Mouse (Mus musculus) stomach, postnatal 0 days (tissue): ENCODE measurements around the gene Ahsg. TPM values are rescaled to one million over a fixed set of nuclear protein-coding genes. Genes with fewer than 3 reads are reported as not detected.

ENCODE experiments used
- ATAC-seq: fragments of 200-750 bp; cut with Nextera tagmentation; 2 replicates; pipeline ENCODE4 v1.8.0; 2017; ENCODE audit not compliant: low FRiP score, low TSS enrichment
- DNase-seq: peaks from one replicate; pipeline ENCODE4 v3.0.0-alpha.2; 2016; ENCODE audit warnings: low spot score
- H3K27ac ChIP-seq: fragments of 300-500 bp; sonication (generic); replicated peaks from 2 replicates; pipeline ENCODE4 v1.5.1; 2014; ENCODE audit warnings: mild to moderate bottlenecking, control low read depth
- H3K27me3 ChIP-seq: fragments of 300-500 bp; sonication (generic); 2 replicates; pipeline ENCODE4 v1.6.1; 2014; ENCODE audit warnings: low read length; ENCODE audit not compliant: control insufficient read depth, insufficient read depth
- H3K36me3 ChIP-seq: fragments of 300-500 bp; sonication (generic); 2 replicates; pipeline ENCODE4 v1.6.1; 2014; ENCODE audit warnings: low read length, mixed read lengths; ENCODE audit not compliant: control insufficient read depth, insufficient read depth
- H3K4me1 ChIP-seq: fragments of 300-500 bp; sonication (generic); replicated peaks from 2 replicates; pipeline ENCODE4 v1.6.1; 2014; ENCODE audit warnings: antibody characterized with exemption; ENCODE audit not compliant: control insufficient read depth, insufficient read depth
- H3K4me2 ChIP-seq: fragments of 300-500 bp; sonication (generic); replicated peaks from 2 replicates; pipeline ENCODE4 v1.6.1; 2014; ENCODE audit warnings: low read depth, mild to moderate bottlenecking, control low read depth, moderate library complexity
- H3K4me3 ChIP-seq: fragments of 300-500 bp; sonication (generic); 2 replicates; pipeline ENCODE4 v1.5.1; 2014; ENCODE audit warnings: low read depth, low read length, control low read depth
- H3K9ac ChIP-seq: fragments of 300-500 bp; sonication (generic); 2 replicates; pipeline ENCODE4 v1.6.1; 2014; ENCODE audit warnings: mild to moderate bottlenecking, low read length, control low read depth, mixed read lengths
- H3K9me3 ChIP-seq: fragments of 300-500 bp; sonication (generic); 2 replicates; pipeline ENCODE4 v1.6.1; 2016; ENCODE audit warnings: low read length; ENCODE audit not compliant: control insufficient read depth
- CTCF ChIP-seq: IDR thresholded peaks from 2 replicates; pipeline ENCODE4 v1.5.1; 2016; ENCODE audit warnings: antibody characterized with exemption, low read depth, mild to moderate bottlenecking, moderate library complexity
- EP300 ChIP-seq: optimal IDR thresholded peaks from 2 replicates; pipeline ENCODE3; 2016; ENCODE audit warnings: antibody characterized with exemption
- WGBS: fragments of 180-500 bp; shearing (Covaris S2); extraction: QIAGEN DNeasy Blood & Tissue Kit; methylation state at CpG from one replicate; pipeline ENCODE4 v1.1.7; 2014; 5-methylcytosine and 5-hydroxymethylcytosine counted together
- polyA plus RNA-seq: library from polyadenylated mRNA; unstranded; fragments of >200 nt; fragmentation: Nextera tagmentation; extraction: Ambion mirVana; gene quantifications from 2 replicates; pipeline ENCODE4 v1.2.1, GENCODE M21; 2015

Gene Ahsg
- polyA plus RNA-seq, result 29.1 and 50.8 TPM in 2 replicates

DNA sequence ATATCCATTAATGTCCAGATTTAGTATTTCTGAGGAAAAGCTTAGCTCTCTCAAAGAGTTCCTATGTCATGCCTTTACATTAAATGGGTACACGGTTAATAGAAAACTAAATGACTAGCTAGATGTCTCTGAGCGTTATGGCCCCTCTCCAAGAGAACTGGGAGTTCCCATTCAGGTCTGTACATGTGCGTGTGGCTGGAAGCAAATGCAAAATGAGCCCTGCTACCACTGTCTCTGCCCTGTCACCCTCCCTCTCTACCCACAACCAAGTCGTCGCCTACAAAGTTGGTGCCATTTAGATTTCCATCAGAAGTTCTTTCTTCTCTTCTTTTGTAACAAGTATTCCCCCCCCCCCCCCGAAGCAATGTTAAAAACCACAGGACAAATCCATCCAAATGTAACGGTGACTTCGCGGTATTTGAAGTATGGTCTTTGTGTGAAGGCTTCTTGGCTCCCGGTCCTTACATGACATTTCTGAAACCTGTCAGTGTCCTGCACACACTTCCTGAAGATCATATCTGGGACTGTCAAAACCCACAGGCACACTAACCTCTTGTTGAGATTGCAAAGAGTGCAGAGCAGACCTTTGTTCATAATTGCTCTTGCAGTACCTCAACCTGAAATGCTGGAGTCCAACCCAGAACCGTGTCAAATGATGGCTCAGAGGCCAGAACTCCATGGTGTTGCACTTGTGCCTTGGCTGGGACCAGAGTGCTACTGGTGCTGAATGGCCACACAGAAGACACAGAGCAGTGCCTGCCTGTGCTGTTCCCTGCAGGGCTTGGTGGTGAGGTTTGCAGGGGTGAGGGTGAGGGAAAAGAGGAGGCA lies at the start of gene Ahsg:
Ahsg (plus strand) TSS at position 595 of the 828 bp plus-strand sequence.
- H3K9me3 ChIP-seq, result no peaks in the 10 kb centered on the region
- H3K36me3 ChIP-seq, result no peaks in the 10 kb centered on the region
- no peak within 1 kb of the TSS for H3K4me2 ChIP-seq
- no peak within 1 kb of the TSS for H3K4me3 ChIP-seq
- DNase-seq (no peak), ATAC-seq (no peak)
- no peak within 1 kb of the TSS for H3K9ac ChIP-seq
- no peak for TF ChIP-seq CTCF
- no peaks in the 10 kb centered on the region for H3K4me1 ChIP-seq
- H3K27ac ChIP-seq, result no peak within 1 kb of the TSS
- H3K27me3 ChIP-seq, result no peaks in the 10 kb centered on the region
- 71% methylated on average over 11 of the region's 11 CpGs for WGBS

DNA sequence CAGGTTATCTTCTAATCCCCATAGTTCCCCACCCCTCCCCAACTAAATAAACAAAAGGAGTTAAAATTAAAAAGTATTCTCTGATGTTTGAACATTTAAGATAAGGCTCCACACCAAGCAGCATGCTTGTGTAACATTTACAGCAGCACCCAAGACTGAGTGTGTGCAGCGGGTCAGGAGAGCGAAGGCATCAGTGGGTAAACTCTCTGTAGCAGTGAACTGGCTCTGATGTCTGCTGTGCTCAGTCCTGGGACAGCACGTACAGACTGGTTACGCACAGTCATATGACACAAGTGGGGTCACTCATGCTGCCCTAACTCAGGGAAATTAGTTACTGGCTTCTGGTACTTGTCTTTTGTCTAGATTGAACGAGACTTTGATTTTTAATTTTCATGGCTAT lies 48.2 kb upstream of the Ahsg start:
- Histone ChIP-seq H3K27ac (no peak overlapping the region), H3K9me3 (no peaks in the 10 kb centered on the region), H3K27me3 (no peaks in the 10 kb centered on the region), H3K4me1 (no peaks in the 10 kb centered on the region; the same call in 1 of the 2 replicates), H3K4me2 (no peak overlapping the region), H3K4me3 (no peak overlapping the region), H3K9ac (no peak overlapping the region), H3K36me3 (peaks cover 4% of the 10 kb centered on the region; the same call in 1 of the 2 replicates)
- ATAC-seq (no peak), DNase-seq (no peak)
- no peak for TF ChIP-seq EP300
- TF ChIP-seq CTCF, result no peak
- 75% methylated on average over 5 of the region's 5 CpGs for WGBS

DNA sequence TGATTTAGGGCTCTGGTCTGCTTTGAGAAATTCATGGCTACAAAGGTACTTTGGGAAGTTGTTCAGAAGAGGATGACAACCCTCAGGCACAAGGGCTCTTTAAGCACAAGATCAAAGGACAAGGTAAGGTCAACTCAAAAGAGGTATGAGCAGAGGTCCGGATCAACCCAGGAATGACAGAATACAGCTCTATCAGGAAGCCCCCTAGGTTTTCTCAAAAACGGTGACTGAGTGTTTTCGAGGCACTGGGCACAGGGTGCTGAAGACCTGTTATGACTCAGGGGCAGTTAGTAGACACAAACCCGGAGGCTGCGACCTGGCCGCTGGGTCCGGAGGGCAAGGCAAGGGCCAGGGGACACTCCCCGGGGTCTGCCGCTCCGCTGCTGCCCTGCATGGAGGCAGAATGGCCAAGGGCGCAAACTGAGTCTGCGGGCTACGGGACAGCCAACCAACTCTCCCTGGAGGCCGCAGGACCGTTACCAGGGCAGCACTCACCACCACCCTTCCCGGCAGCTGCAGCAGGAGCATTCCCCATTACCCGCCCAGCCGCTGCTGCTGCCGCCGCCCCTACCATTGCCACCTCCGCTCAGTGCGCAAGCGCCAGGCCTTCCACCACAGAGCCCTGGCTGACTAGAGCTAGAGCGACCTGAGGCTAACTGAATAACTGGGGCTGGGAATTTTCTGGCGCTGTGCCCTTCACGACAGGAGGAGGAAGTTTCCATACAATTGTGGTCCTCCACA lies 46.8 kb upstream of the Ahsg start:
- TF ChIP-seq CTCF, result no peak
- no peak for TF ChIP-seq EP300
- Histone ChIP-seq H3K9ac (peak overlapping the region; percentile 72), H3K27me3 (no peaks in the 10 kb centered on the region), H3K4me3 (peak overlapping the region; percentile 50), H3K9me3 (no peaks in the 10 kb centered on the region), H3K4me2 (peak overlapping the region; percentile 83), H3K27ac (0 out of 2 replicates have a peak overlapping the region, but pooled peaks have one; percentile 40), H3K4me1 (no peaks in the 10 kb centered on the region; the same call in 1 of the 2 replicates), H3K36me3 (peaks cover 4% of the 10 kb centered on the region; the same call in 1 of the 2 replicates)
- DNase-seq (peak; percentile 88), ATAC-seq (peak; percentile 94)
- 4% methylated on average over 26 of the region's 26 CpGs for WGBS

DNA sequence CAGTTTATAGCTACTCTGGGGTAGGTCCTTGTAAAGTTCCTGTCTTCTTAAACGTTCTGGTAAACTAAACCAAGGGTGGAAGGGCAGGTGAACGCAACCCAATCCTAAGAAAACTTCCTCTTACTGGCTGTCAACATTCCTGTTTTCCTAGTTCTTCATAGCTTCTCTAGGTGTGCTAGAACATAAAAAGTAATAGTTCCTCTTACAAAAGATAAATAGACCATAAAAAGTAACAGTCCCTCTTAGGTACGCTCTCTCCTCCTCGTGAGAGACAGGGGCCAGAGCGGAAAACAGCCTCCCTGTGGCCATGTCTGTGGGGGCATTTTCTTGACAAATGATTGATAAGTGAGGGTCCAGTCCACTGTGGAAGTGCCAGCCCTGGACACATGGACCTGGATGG lies 46.2 kb upstream of the Ahsg start:
- Histone ChIP-seq H3K4me1 (no peaks in the 10 kb centered on the region; the same call in 1 of the 2 replicates), H3K4me2 (peak overlapping the region; percentile 83), H3K27me3 (no peaks in the 10 kb centered on the region), H3K36me3 (peaks cover 4% of the 10 kb centered on the region; the same call in 1 of the 2 replicates), H3K9ac (peak overlapping the region; percentile 72), H3K9me3 (no peaks in the 10 kb centered on the region), H3K4me3 (peak overlapping the region; percentile 50), H3K27ac (no peak overlapping the region; the same call in 1 of the 2 replicates)
- no peak for TF ChIP-seq EP300
- no peak for TF ChIP-seq CTCF
- ATAC-seq (no peak), DNase-seq (no peak)
- 48% methylated on average over 5 of the region's 5 CpGs for WGBS

DNA sequence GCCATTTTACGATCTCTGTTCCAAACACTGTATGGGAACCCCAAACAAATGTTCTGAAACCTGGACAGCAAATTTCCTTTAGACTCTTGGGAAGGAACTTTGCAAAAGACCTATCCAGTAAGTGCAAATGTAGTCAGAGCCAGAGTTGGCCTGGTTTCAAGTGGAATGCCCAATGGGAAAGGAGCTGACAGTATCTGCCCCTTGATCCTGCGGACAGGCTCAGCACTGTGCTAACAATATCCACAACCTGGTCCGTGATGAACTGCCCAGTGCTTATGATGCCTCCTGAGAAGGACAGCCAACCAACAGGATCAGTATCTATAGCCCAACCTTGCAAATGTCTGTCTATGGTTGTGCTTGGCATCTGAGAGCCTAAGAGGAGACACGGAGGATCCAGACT lies 45.6 kb upstream of the Ahsg start:
- H3K4me2 ChIP-seq, result no peak overlapping the region
- H3K27me3 ChIP-seq, result no peaks in the 10 kb centered on the region
- 80% methylated on average over 4 of the region's 4 CpGs for WGBS
- H3K4me3 ChIP-seq, result no peak overlapping the region
- no peaks in the 10 kb centered on the region; the same call in 1 of the 2 replicates for H3K4me1 ChIP-seq
- peaks cover 4% of the 10 kb centered on the region; the same call in 1 of the 2 replicates for H3K36me3 ChIP-seq
- no peak for ATAC-seq
- DNase-seq, result no peak
- no peak overlapping the region for H3K9ac ChIP-seq
- H3K27ac ChIP-seq, result no peak overlapping the region
- no peaks in the 10 kb centered on the region for H3K9me3 ChIP-seq
- no peak for TF ChIP-seq CTCF
- TF ChIP-seq EP300, result no peak
